Mouse (Mus musculus): ENCODE data around the gene AU018091. TPM values are rescaled to one million over a fixed set of nuclear protein-coding genes. Genes with fewer than 3 reads are reported as not detected.

The AU018091 gene
- polyA plus RNA-seq, 1 experiment = 0.66 TPM

GRCm38 (mm10) chr7:3168296-3168695, 707 bp downstream of the AU018091 start:
- Histone ChIP-seq H3K4me3 (ENCODE audit: insufficient read depth, poor library complexity, severe bottlenecking) (no peak overlapping the region), H3ac (ENCODE audit: control insufficient read depth, insufficient read length, low read depth) (no peak overlapping the region), H3K79me2 (ENCODE audit: control insufficient read depth, insufficient read depth) (no peaks in the 10 kb centered on the region), H3K27me3 (ENCODE audit: control insufficient read depth, insufficient read depth, insufficient read length) (no peaks in the 10 kb centered on the region), H3K36me3 (ENCODE audit: control insufficient read depth, insufficient read depth) (no peaks in the 10 kb centered on the region), H3K79me3 (ENCODE audit: low read depth) (no peaks in the 10 kb centered on the region)
- TF ChIP-seq USF1 (IDR thresholded peaks at IDR 0.05; ENCODE audit: low read depth) (no peak), MAX (IDR thresholded peaks at IDR 0.05) (no peak), MYOD1 (IDR thresholded peaks at IDR 0.05; ENCODE audit: control insufficient read depth, insufficient read length, low read depth) (no peak), CTCF (IDR thresholded peaks at IDR 0.05; ENCODE audit: control insufficient read depth, insufficient read depth, insufficient read length) (no peak)

DNA sequence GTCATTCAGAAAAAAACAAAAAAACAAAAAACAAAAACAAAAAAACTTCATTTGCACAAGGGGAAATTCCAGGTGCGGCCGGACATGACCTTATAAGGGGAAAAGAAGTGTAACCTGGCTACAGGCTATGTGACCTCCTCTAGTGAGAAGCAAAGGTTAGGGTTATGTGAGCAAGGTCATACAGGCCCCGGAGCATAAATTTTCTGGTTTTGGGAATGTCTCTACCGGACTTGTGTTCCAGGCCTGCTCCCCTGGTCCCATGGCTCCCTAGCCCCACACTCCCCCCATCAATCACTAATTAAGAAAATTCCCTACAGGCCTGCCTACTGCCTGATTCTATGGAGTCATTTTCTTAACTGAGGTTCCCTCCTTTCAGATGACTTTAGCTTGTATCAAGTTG, 2.7 kb downstream of the AU018091 start:
- Histone ChIP-seq H3K27me3 (ENCODE audit: control insufficient read depth, insufficient read depth, insufficient read length) (no peaks in the 10 kb centered on the region), H3K79me2 (ENCODE audit: control insufficient read depth, insufficient read depth) (no peaks in the 10 kb centered on the region), H3K79me3 (ENCODE audit: low read depth) (no peaks in the 10 kb centered on the region), H3K4me3 (ENCODE audit: insufficient read depth, poor library complexity, severe bottlenecking) (no peak overlapping the region), H3ac (ENCODE audit: control insufficient read depth, insufficient read length, low read depth) (no peak overlapping the region), H3K36me3 (ENCODE audit: control insufficient read depth, insufficient read depth) (no peaks in the 10 kb centered on the region)
- TF ChIP-seq FOSL1 (IDR thresholded peaks at IDR 0.05; ENCODE audit: insufficient read depth, low read length, poor library complexity, severe bottlenecking) (no peak), MAX (IDR thresholded peaks at IDR 0.05) (no peak), USF1 (IDR thresholded peaks at IDR 0.05; ENCODE audit: low read depth) (no peak), CEBPB (IDR thresholded peaks at IDR 0.05; ENCODE audit: low read depth) (no peak), MYOD1 (IDR thresholded peaks at IDR 0.05; ENCODE audit: control insufficient read depth, insufficient read length, low read depth) (no peak), MYOG (IDR thresholded peaks at IDR 0.05; ENCODE audit: control insufficient read depth, extremely low read depth, insufficient read length) (no peak), CTCF (IDR thresholded peaks at IDR 0.05; ENCODE audit: control insufficient read depth, insufficient read depth, insufficient read length) (no peak)

DNA sequence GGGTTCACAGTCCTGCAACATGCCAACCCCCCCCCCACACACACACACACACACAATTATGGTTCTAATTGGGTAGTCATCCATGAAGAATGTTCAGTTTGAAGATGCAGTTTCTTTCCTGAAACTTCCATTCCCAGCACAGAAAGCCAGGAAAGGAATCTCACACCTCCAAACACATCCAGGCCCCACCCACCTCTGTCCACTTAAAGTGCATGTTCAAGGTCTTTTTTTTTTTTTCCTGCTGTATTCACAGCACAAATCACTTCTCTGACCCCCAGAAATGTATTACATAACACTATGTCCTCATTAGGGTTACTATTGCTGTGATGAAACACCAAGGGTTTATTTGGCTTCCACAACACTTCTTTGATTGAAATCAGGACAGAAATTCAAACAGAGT, 4.0 kb downstream of the AU018091 start:
- H3ac ChIP-seq (ENCODE audit: control insufficient read depth, insufficient read length, low read depth) = no peak overlapping the region
- no peaks in the 10 kb centered on the region for H3K79me3 ChIP-seq (ENCODE audit: low read depth)
- no peak overlapping the region for H3K4me3 ChIP-seq (ENCODE audit: insufficient read depth, poor library complexity, severe bottlenecking)
- TF ChIP-seq MAX (IDR thresholded peaks at IDR 0.05) (no peak), FOSL1 (IDR thresholded peaks at IDR 0.05; ENCODE audit: insufficient read depth, low read length, poor library complexity, severe bottlenecking) (no peak), CTCF (IDR thresholded peaks at IDR 0.05; ENCODE audit: control insufficient read depth, insufficient read depth, insufficient read length) (no peak), MYOG (IDR thresholded peaks at IDR 0.05; ENCODE audit: control insufficient read depth, extremely low read depth, insufficient read length) (no peak), MYOD1 (IDR thresholded peaks at IDR 0.05; ENCODE audit: control insufficient read depth, insufficient read length, low read depth) (no peak), CEBPB (IDR thresholded peaks at IDR 0.05; ENCODE audit: low read depth) (no peak), USF1 (IDR thresholded peaks at IDR 0.05; ENCODE audit: low read depth) (no peak)
- H3K79me2 ChIP-seq (ENCODE audit: control insufficient read depth, insufficient read depth) = no peaks in the 10 kb centered on the region
- H3K36me3 ChIP-seq (ENCODE audit: control insufficient read depth, insufficient read depth) = no peaks in the 10 kb centered on the region
- H3K27me3 ChIP-seq (ENCODE audit: control insufficient read depth, insufficient read depth, insufficient read length) = no peaks in the 10 kb centered on the region

DNA sequence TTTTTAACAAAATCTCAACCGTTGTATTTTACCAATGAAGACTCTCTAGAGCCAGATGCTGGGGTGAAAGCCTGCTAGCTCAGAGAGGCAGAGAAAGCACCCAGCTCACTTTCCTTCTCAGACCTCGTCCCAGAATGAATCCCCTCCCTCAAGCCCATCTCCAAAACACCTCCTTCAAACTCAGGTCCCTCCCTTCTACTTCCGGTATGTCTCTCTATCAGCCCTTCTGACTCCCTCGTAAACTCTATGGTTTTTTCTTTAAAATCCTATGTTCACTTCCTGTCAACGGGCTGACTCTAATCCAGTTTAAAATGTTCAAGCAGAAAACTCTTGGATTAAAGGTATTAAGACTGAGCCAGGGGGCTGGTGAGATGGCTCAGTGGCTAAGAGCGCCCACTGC, 4.6 kb downstream of the AU018091 start:
- Histone ChIP-seq H3K79me2 (ENCODE audit: control insufficient read depth, insufficient read depth) (no peaks in the 10 kb centered on the region), H3K36me3 (ENCODE audit: control insufficient read depth, insufficient read depth) (no peaks in the 10 kb centered on the region), H3ac (ENCODE audit: control insufficient read depth, insufficient read length, low read depth) (no peak overlapping the region), H3K27me3 (ENCODE audit: control insufficient read depth, insufficient read depth, insufficient read length) (no peaks in the 10 kb centered on the region), H3K79me3 (ENCODE audit: low read depth) (no peaks in the 10 kb centered on the region), H3K4me3 (ENCODE audit: insufficient read depth, poor library complexity, severe bottlenecking) (no peak overlapping the region)
- TF ChIP-seq CTCF (IDR thresholded peaks at IDR 0.05; ENCODE audit: control insufficient read depth, insufficient read depth, insufficient read length) (no peak), CEBPB (IDR thresholded peaks at IDR 0.05; ENCODE audit: low read depth) (no peak), MYOG (IDR thresholded peaks at IDR 0.05; ENCODE audit: control insufficient read depth, extremely low read depth, insufficient read length) (no peak), USF1 (IDR thresholded peaks at IDR 0.05; ENCODE audit: low read depth) (no peak), MAX (IDR thresholded peaks at IDR 0.05) (no peak), MYOD1 (IDR thresholded peaks at IDR 0.05; ENCODE audit: control insufficient read depth, insufficient read length, low read depth) (no peak), FOSL1 (IDR thresholded peaks at IDR 0.05; ENCODE audit: insufficient read depth, low read length, poor library complexity, severe bottlenecking) (no peak)

GRCm38 (mm10) chr7:3150376-3150775, 18.6 kb downstream of the AU018091 start:
- no peak overlapping the region for H3K4me3 ChIP-seq (ENCODE audit: insufficient read depth, poor library complexity, severe bottlenecking)
- H3K79me3 ChIP-seq (ENCODE audit: low read depth) = no peaks in the 10 kb centered on the region
- H3K36me3 ChIP-seq (ENCODE audit: control insufficient read depth, insufficient read depth) = no peaks in the 10 kb centered on the region
- H3K27me3 ChIP-seq (ENCODE audit: control insufficient read depth, insufficient read depth, insufficient read length) = no peaks in the 10 kb centered on the region
- no peak overlapping the region for H3ac ChIP-seq (ENCODE audit: control insufficient read depth, insufficient read length, low read depth)
- H3K79me2 ChIP-seq (ENCODE audit: control insufficient read depth, insufficient read depth) = no peaks in the 10 kb centered on the region
- TF ChIP-seq MYOD1 (IDR thresholded peaks at IDR 0.05; ENCODE audit: control insufficient read depth, insufficient read length, low read depth) (no peak), USF1 (IDR thresholded peaks at IDR 0.05; ENCODE audit: low read depth) (no peak), FOSL1 (IDR thresholded peaks at IDR 0.05; ENCODE audit: insufficient read depth, low read length, poor library complexity, severe bottlenecking) (peak; percentile 67), MAX (IDR thresholded peaks at IDR 0.05) (no peak), CTCF (IDR thresholded peaks at IDR 0.05; ENCODE audit: control insufficient read depth, insufficient read depth, insufficient read length) (no peak)

DNA sequence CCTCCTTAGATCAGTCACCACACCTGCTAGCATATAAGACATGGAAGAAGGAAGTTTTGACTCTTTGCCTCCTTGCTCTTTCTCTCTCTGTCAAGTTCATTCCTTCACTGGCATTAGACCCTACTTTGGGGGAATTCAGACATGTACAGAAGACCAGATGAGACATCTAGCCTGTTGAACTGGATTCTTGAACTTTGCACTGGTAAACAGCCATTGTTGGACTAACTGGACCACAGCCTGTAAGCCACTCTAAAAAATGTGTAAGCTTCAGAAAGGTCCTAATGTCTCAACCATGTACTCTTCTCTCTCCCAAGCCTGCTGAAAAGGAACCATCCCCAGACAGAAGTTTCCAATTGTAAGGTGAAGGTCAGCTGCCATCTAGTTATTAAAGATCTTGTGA, 22.9 kb downstream of the AU018091 start:
- no peaks in the 10 kb centered on the region for H3K79me3 ChIP-seq (ENCODE audit: low read depth)
- TF ChIP-seq USF1 (IDR thresholded peaks at IDR 0.05; ENCODE audit: low read depth) (no peak), CTCF (IDR thresholded peaks at IDR 0.05; ENCODE audit: control insufficient read depth, insufficient read depth, insufficient read length) (no peak), FOSL1 (IDR thresholded peaks at IDR 0.05; ENCODE audit: insufficient read depth, low read length, poor library complexity, severe bottlenecking) (no peak), MAX (IDR thresholded peaks at IDR 0.05) (no peak), CEBPB (IDR thresholded peaks at IDR 0.05; ENCODE audit: low read depth) (no peak), MYOG (IDR thresholded peaks at IDR 0.05; ENCODE audit: control insufficient read depth, extremely low read depth, insufficient read length) (no peak), MYOD1 (IDR thresholded peaks at IDR 0.05; ENCODE audit: control insufficient read depth, insufficient read length, low read depth) (no peak)
- H3K27me3 ChIP-seq (ENCODE audit: control insufficient read depth, insufficient read depth, insufficient read length) = no peaks in the 10 kb centered on the region
- no peaks in the 10 kb centered on the region for H3K36me3 ChIP-seq (ENCODE audit: control insufficient read depth, insufficient read depth)
- no peaks in the 10 kb centered on the region for H3K79me2 ChIP-seq (ENCODE audit: control insufficient read depth, insufficient read depth)
- no peak overlapping the region for H3K4me3 ChIP-seq (ENCODE audit: insufficient read depth, poor library complexity, severe bottlenecking)
- H3ac ChIP-seq (ENCODE audit: control insufficient read depth, insufficient read length, low read depth) = no peak overlapping the region
